Mouse (Mus musculus) liver, embryonic 11.5 days (tissue): Measurements from ENCODE around the gene Cldn6. TPM values are rescaled to one million over a fixed set of nuclear protein-coding genes. Genes with fewer than 3 reads are reported as not detected.

Experiments
- ATAC-seq: fragments of 200-750 bp; cut with Nextera tagmentation; replicated peaks from 2 replicates; pipeline ENCODE4 v1.8.0; 2017; ENCODE audit warnings: moderate number of reproducible peaks, mild to moderate bottlenecking, moderate TSS enrichment, moderate library complexity; ENCODE audit not compliant: low FRiP score
- DNase-seq: peaks from one replicate; pipeline ENCODE4 v3.0.0-alpha.2; 2017; ENCODE audit warnings: low spot score
- H3K27ac ChIP-seq: fragments of 300-500 bp; sonication (generic); 2 replicates; pipeline ENCODE4 v1.5.1; 2014; ENCODE audit warnings: mild to moderate bottlenecking, low read depth, low read length, control low read depth
- H3K27me3 ChIP-seq: fragments of 300-500 bp; sonication (generic); replicated peaks from 2 replicates; pipeline ENCODE4 v1.6.1; 2014; ENCODE audit warnings: low read length, mixed read lengths; ENCODE audit not compliant: control insufficient read depth, insufficient read depth
- H3K36me3 ChIP-seq: fragments of 300-500 bp; sonication (generic); 2 replicates; pipeline ENCODE4 v1.6.1; 2014; ENCODE audit warnings: mild to moderate bottlenecking, low read length, moderate library complexity, mixed read lengths; ENCODE audit not compliant: control insufficient read depth, insufficient read depth
- H3K4me1 ChIP-seq: fragments of 300-500 bp; sonication (generic); replicated peaks from 2 replicates; pipeline ENCODE4 v1.6.1; 2014; ENCODE audit warnings: low read length, mixed read lengths; ENCODE audit not compliant: control insufficient read depth, insufficient read depth
- H3K4me2 ChIP-seq: fragments of 300-500 bp; sonication (generic); 2 replicates; pipeline ENCODE4 v1.6.1; 2014; ENCODE audit warnings: mild to moderate bottlenecking, control low read depth, moderate library complexity
- H3K4me3 ChIP-seq: fragments of 300-500 bp; sonication (generic); 2 replicates; pipeline ENCODE4 v1.5.1; 2014; ENCODE audit warnings: low read depth, low read length, control low read depth
- H3K9ac ChIP-seq: fragments of 300-500 bp; sonication (generic); 2 replicates; pipeline ENCODE4 v1.6.1; 2014; ENCODE audit warnings: low read depth, low read length, control low read depth
- H3K9me3 ChIP-seq: fragments of 300-500 bp; sonication (generic); 2 replicates; pipeline ENCODE4 v1.6.1; 2016; ENCODE audit warnings: low read length, inconsistent platforms, mixed read lengths; ENCODE audit not compliant: control insufficient read depth
- WGBS: fragments of 180-500 bp; shearing (Covaris S2); extraction: QIAGEN DNeasy Blood & Tissue Kit; methylation state at CpG from one replicate; pipeline ENCODE4 v1.1.7; 2014; 5-methylcytosine and 5-hydroxymethylcytosine counted together
- polyA plus RNA-seq: library from polyadenylated mRNA; unstranded; fragments of >200 nt; fragmentation: Nextera tagmentation; extraction: Ambion mirVana; gene quantifications from 2 replicates; pipeline ENCODE4 v1.2.1, GENCODE M21; 2014

Cldn6 gene
- polyA plus RNA-seq, 1 experiment from 2014 or later: 9.9 TPM

DNA sequence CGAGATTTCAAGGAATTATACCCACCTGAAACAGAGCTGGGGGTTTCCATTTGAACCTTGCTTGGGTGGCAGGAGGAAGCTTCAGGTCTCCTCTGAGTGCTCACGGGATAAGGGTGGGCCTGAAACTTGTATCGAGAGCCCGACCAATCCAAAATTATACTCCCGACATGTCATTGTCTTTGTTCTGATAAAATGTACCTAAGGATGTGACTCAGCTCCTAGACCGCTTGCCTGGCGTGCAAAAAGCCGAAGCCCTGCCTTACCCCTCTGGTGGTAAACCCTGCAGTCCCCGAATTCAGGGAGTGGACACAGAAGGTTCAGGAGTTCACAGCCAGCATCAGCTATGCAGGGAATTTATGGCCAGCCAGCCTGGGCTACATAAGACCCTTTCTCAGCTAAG lies 1.3 kb downstream of the Cldn6 start:
- no peak overlapping the region for H3K4me2 ChIP-seq
- 49% methylated on average over 9 of the region's 9 CpGs for WGBS
- DNase-seq (no peak), ATAC-seq (no peak)
- H3K4me3 ChIP-seq: no peak overlapping the region
- H3K9ac ChIP-seq: no peak overlapping the region
- peaks cover 17% of the 10 kb centered on the region for H3K4me1 ChIP-seq
- no peaks in the 10 kb centered on the region for H3K36me3 ChIP-seq
- no peak overlapping the region for H3K27ac ChIP-seq
- peaks cover 68% of the 10 kb centered on the region for H3K27me3 ChIP-seq
- no peaks in the 10 kb centered on the region for H3K9me3 ChIP-seq

- no peak overlapping the region; the same call in 1 of the 2 replicates for H3K4me2 ChIP-seq
Observed at GRCm38 (mm10) chr17:23681086-23681485, 2.0 kb downstream of the Cldn6 start.

GRCm38 (mm10) chr17:23682092-23682491 lies 3.0 kb downstream of the Cldn6 start:
- ATAC-seq: no peak
- peaks cover 64% of the 10 kb centered on the region for H3K27me3 ChIP-seq
- H3K4me1 ChIP-seq: 0 out of 2 replicates have a peak, but pooled peaks cover 4% of the 10 kb centered on the region
- no peaks in the 10 kb centered on the region for H3K9me3 ChIP-seq
- no peak for DNase-seq
- H3K4me3 ChIP-seq: no peak overlapping the region
- H3K9ac ChIP-seq: no peak overlapping the region
- no peak overlapping the region for H3K4me2 ChIP-seq
- no peaks in the 10 kb centered on the region for H3K36me3 ChIP-seq
- 49% methylated on average over 4 of the region's 4 CpGs for WGBS
- H3K27ac ChIP-seq: no peak overlapping the region

More at GRCm38 (mm10) chr17:23681086-23681485, 2.0 kb downstream of the Cldn6 start:
- Histone ChIP-seq H3K4me3 (no peak overlapping the region), H3K4me1 (peaks cover 11% of the 10 kb centered on the region), H3K9ac (no peak overlapping the region), H3K27me3 (peaks cover 64% of the 10 kb centered on the region), H3K27ac (no peak overlapping the region), H3K36me3 (no peaks in the 10 kb centered on the region), H3K9me3 (no peaks in the 10 kb centered on the region)
- no peak for DNase-seq
- WGBS: 68% methylated on average over 10 of the region's 10 CpGs
- ATAC-seq: no peak

DNA sequence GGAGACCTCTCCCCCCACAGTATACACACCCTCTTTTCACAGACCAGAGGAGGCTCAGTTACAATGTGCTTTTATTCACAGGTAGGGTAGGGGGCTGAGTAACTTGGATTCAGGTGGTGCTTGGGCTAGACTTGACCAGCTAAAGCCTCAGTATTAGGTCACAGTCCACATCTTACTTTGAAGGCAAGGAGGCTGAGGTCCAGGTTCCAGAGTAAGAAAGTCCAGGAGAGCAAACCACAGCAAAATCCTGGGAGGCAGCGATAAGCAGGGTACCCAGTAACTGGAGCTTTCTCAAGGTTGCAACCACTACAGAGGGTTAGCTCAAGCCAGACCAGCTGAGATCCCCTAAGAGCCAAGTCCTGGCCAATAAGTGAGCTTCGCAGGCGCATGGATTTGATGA lies 3.5 kb downstream of the Cldn6 start:
- 0 out of 2 replicates have a peak, but pooled peaks cover 4% of the 10 kb centered on the region for H3K4me1 ChIP-seq
- no peak overlapping the region for H3K27ac ChIP-seq
- no peak overlapping the region for H3K4me2 ChIP-seq
- ATAC-seq (no peak), DNase-seq (no peak)
- no peaks in the 10 kb centered on the region for H3K9me3 ChIP-seq
- peaks cover 64% of the 10 kb centered on the region for H3K27me3 ChIP-seq
- no peak overlapping the region for H3K9ac ChIP-seq
- 54% methylated on average over 3 of the region's 3 CpGs for WGBS
- no peaks in the 10 kb centered on the region for H3K36me3 ChIP-seq
- H3K4me3 ChIP-seq: no peak overlapping the region

DNA sequence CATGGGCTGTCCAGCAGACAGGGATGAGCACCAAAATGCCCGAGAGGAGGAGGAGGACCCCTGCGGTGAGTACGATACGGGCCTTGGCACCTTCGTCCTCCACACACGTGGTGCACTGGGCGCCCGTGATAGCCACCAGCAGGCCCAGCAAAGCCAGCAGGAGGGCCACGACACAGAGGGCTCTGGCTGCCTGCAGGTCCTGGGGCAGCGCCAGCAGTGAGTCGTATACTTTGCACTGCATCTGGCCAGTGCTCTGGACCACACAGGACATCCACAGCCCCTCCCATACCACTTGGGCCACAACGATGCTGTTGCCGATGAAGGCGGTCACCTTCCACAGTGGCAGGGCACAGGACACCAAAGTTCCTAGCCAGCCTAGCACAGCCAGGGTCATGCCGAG lies 4.2 kb downstream of the Cldn6 start:
- WGBS: 22% methylated on average over 15 of the region's 15 CpGs
- H3K36me3 ChIP-seq: no peaks in the 10 kb centered on the region
- H3K9me3 ChIP-seq: no peaks in the 10 kb centered on the region
- no peak overlapping the region for H3K27ac ChIP-seq
- H3K9ac ChIP-seq: no peak overlapping the region
- H3K27me3 ChIP-seq: peaks cover 64% of the 10 kb centered on the region
- H3K4me1 ChIP-seq: 0 out of 2 replicates have a peak, but pooled peaks cover 2% of the 10 kb centered on the region
- no peak overlapping the region for H3K4me2 ChIP-seq
- ATAC-seq (no peak), DNase-seq (no peak)
- no peak overlapping the region for H3K4me3 ChIP-seq

DNA sequence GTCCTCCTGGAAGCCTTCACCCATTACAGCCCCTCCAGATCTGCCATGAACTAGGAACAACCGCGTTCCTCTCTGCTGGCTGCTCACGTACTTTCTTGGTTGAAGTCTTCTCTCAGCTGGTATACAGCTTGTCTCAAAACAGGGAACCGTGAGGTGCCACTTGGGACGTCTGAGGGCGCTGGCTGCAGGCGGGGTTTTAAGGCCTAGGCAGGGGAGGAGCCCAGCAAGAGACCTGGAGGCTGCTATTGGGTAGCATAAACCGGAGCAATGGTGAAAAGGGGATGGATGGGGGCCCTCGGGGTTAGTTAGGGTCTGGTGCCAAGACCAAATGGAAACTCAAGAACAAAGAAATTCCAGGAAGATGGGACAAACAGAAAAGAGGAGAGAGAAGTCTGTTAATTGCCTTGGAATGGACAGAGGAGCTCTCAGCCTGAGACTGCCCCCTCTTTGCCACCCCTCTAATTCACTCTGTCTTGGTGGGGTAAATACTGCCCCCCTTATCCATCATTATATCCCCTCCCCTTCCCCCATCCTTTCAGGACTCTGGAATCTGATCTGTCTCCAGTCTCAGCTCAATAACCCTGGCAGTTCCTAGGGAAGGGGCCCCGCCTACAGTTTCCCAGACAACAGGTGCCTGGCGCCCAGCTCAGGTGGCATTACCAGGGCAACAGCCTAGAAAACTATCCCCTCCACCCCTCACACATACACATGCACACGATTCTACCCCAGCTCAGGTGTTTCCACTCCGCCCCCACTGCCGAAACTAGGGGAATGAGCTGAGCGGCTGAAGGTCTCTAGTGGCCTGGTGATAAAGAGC lies 5.0 kb downstream of the Cldn6 start, which contains the start of gene Cldn9:
Gene Cldn9, minus strand, starts transcription at position 171 of the 817 bp plus-strand sequence.
- Histone ChIP-seq H3K4me2 (no peak within 1 kb of the TSS), H3K36me3 (no peaks in the 10 kb centered on the region), H3K9me3 (no peaks in the 10 kb centered on the region), H3K27me3 (peaks cover 57% of the 10 kb centered on the region), H3K9ac (no peak within 1 kb of the TSS), H3K4me3 (no peak within 1 kb of the TSS), H3K4me1 (0 out of 2 replicates have a peak, but pooled peaks cover 2% of the 10 kb centered on the region), H3K27ac (no peak within 1 kb of the TSS)
- DNase-seq (no peak), ATAC-seq (no peak)
- WGBS: 27% methylated on average over 15 of the region's 15 CpGs

DNA sequence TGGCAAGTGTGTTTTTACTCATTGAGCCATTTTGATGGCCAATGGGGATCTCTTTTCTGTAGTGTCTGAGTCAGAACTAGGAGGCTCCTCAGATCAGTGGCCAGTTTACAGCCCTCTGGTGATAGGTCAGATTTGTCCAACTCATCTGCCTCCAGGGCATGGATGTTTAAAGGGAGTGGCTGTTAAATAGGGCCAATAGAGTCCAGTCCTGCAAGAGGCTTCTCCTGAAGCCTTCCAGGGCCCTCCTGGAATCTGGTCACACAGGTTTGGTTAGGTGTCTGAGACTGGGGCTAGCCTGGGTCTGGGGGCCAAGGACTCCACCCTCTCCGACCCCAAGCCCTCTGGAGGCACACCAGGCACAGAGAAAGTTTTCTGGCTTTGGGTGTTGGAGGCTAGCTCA lies 15.4 kb downstream of the Cldn6 start:
- H3K4me3 ChIP-seq: no peak overlapping the region
- H3K9me3 ChIP-seq: no peaks in the 10 kb centered on the region
- no peak overlapping the region for H3K27ac ChIP-seq
- H3K9ac ChIP-seq: no peak overlapping the region
- no peak overlapping the region for H3K4me2 ChIP-seq
- WGBS: 68% methylated on average over 1 of the region's 1 CpGs
- peaks cover 3% of the 10 kb centered on the region; the same call in 1 of the 2 replicates for H3K4me1 ChIP-seq
- DNase-seq (no peak), ATAC-seq (no peak)
- H3K27me3 ChIP-seq: peaks cover 36% of the 10 kb centered on the region
- H3K36me3 ChIP-seq: no peaks in the 10 kb centered on the region

DNA sequence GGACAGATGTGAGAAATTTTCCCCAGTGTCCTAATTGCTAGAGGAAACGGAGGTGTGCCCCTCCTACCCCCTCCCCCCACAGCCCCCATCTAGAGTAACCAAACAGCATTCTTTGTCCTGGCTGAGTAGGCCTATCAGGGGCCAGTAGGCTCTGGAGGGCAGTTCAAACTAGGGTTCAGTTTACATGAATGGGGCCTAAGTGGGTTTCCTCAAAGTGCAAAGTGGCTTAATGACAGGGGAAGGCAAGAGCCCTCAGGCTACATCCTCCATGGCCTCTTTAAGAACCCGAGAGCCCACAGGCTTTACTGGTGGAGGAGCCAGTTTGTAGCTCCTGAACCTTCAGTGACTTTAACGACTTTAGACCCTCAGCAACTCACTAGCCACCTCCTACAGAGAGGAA lies 16.8 kb downstream of the Cldn6 start:
- Histone ChIP-seq H3K36me3 (no peaks in the 10 kb centered on the region), H3K9ac (no peak overlapping the region), H3K27ac (no peak overlapping the region), H3K27me3 (peaks cover 47% of the 10 kb centered on the region), H3K4me3 (no peak overlapping the region), H3K4me2 (no peak overlapping the region), H3K9me3 (no peaks in the 10 kb centered on the region), H3K4me1 (peaks cover 3% of the 10 kb centered on the region; the same call in 1 of the 2 replicates)
- 17% methylated on average over 3 of the region's 3 CpGs for WGBS
- DNase-seq: no peak
- no peak for ATAC-seq
